Mouse (Mus musculus) cerebral cortex, adult 2 months (tissue): ENCODE results near the gene Rcan2.

ENCODE experiments used
- WGBS: fragments of 180-500 bp; shearing (Covaris S2); methylation state at CpG from one replicate; pipeline ENCODE4 v1.1.7; 2018; 5-methylcytosine and 5-hydroxymethylcytosine counted together

Rcan2 gene

GRCm38 (mm10) chr17:43827261-43827660 is 26.1 kb downstream of the Rcan2 start:
- WGBS, result 56% methylated on average over 3 of the region's 3 CpGs

GRCm38 (mm10) chr17:43832401-43833124 is 31.4 kb downstream of the Rcan2 start:
- 77% methylated on average over 15 of the region's 15 CpGs for WGBS

- WGBS, result 49% methylated on average over 9 of the region's 9 CpGs
Measured at GRCm38 (mm10) chr17:43840208-43840607, 39.1 kb downstream of the Rcan2 start.

GRCm38 (mm10) chr17:43846714-43847113 is 45.6 kb downstream of the Rcan2 start:
- WGBS, result 21% methylated on average over 2 of the region's 2 CpGs

- WGBS, result 68% methylated on average over 3 of the region's 3 CpGs
Measured at GRCm38 (mm10) chr17:43848903-43849302, 47.8 kb downstream of the Rcan2 start.

- WGBS, result 57% methylated on average over 5 of the region's 5 CpGs
Measured at GRCm38 (mm10) chr17:43855132-43855531, 54.0 kb downstream of the Rcan2 start.

- WGBS, result 63% methylated on average over 4 of the region's 4 CpGs
Measured at GRCm38 (mm10) chr17:43856081-43856480, 54.9 kb downstream of the Rcan2 start.

- WGBS, result 89% methylated on average over 9 of the region's 9 CpGs
Measured at GRCm38 (mm10) chr17:43868808-43869207, 67.7 kb downstream of the Rcan2 start.

GRCm38 (mm10) chr17:43869677-43870076 is 68.5 kb downstream of the Rcan2 start:
- WGBS, result 13% methylated on average over 5 of the region's 5 CpGs

GRCm38 (mm10) chr17:43874417-43874816 is 73.3 kb downstream of the Rcan2 start:
- WGBS, result 87% methylated on average over 5 of the region's 5 CpGs

- WGBS, result 57% methylated on average over 2 of the region's 2 CpGs
Measured at GRCm38 (mm10) chr17:43877425-43877824, 76.3 kb downstream of the Rcan2 start.

- WGBS, result 6% methylated on average over 1 of the region's 1 CpGs
Measured at GRCm38 (mm10) chr17:43883016-43883415, 81.9 kb downstream of the Rcan2 start.

GRCm38 (mm10) chr17:43886262-43886661 is 85.1 kb downstream of the Rcan2 start:
- 86% methylated on average over 7 of the region's 7 CpGs for WGBS

- 69% methylated on average over 7 of the region's 7 CpGs for WGBS
Measured at GRCm38 (mm10) chr17:43887931-43888330, 86.8 kb downstream of the Rcan2 start.

- WGBS, result 89% methylated on average over 4 of the region's 4 CpGs
Measured at GRCm38 (mm10) chr17:43897346-43897745, 96.2 kb downstream of the Rcan2 start.

GRCm38 (mm10) chr17:43899405-43900092 is 98.4 kb downstream of the Rcan2 start:
- WGBS, result 72% methylated on average over 4 of the region's 4 CpGs

GRCm38 (mm10) chr17:43900133-43900532 is 99.0 kb downstream of the Rcan2 start:
- WGBS, result 100% methylated on average over 1 of the region's 1 CpGs

- 79% methylated on average over 3 of the region's 3 CpGs for WGBS
Measured at GRCm38 (mm10) chr17:43901474-43901873, 100.3 kb downstream of the Rcan2 start.

GRCm38 (mm10) chr17:43903807-43904771 is 102.9 kb downstream of the Rcan2 start:
- WGBS, result 35% methylated on average over 9 of the region's 9 CpGs

GRCm38 (mm10) chr17:43904896-43905295 is 103.7 kb downstream of the Rcan2 start:
- WGBS, result 50% methylated on average over 7 of the region's 7 CpGs

- WGBS, result 74% methylated on average over 8 of the region's 8 CpGs
Measured at GRCm38 (mm10) chr17:43916128-43916527, 115.0 kb downstream of the Rcan2 start.

GRCm38 (mm10) chr17:43917143-43917542 is 116.0 kb downstream of the Rcan2 start:
- 82% methylated on average over 5 of the region's 5 CpGs for WGBS
